Mouse (Mus musculus): ENCODE results near the gene Phactr2. TPM values are rescaled to one million over a fixed set of nuclear protein-coding genes. Genes with fewer than 3 reads are reported as not detected.

The Phactr2 gene
- polyA plus RNA-seq, 1 experiment from 2014 or later: 17.5 TPM

GRCm38 (mm10) chr10:13335347-13335746, 138.9 kb downstream of the Phactr2 start:
- no peak overlapping the region for H3K4me2 ChIP-seq (replicated peaks)
- H3K27ac ChIP-seq: no peak overlapping the region
- no peak overlapping the region for H3K9ac ChIP-seq
- H3K9me3 ChIP-seq: no peaks in the 10 kb centered on the region
- no peaks in the 10 kb centered on the region for H3K4me1 ChIP-seq (replicated peaks)
- H3K27me3 ChIP-seq (replicated peaks): no peaks in the 10 kb centered on the region
- no peaks in the 10 kb centered on the region for H3K36me3 ChIP-seq
- no peak overlapping the region for H3K4me3 ChIP-seq (replicated peaks)
- ATAC-seq: no peak
- 76% methylated on average over 6 of the region's 6 CpGs for WGBS

- H3K9ac ChIP-seq: no peak overlapping the region
- no peak for ATAC-seq
- H3K36me3 ChIP-seq: no peaks in the 10 kb centered on the region
- H3K27me3 ChIP-seq (replicated peaks): no peaks in the 10 kb centered on the region
- no peak overlapping the region for H3K4me3 ChIP-seq (replicated peaks)
- no peak overlapping the region for H3K4me2 ChIP-seq (replicated peaks)
- 82% methylated on average over 2 of the region's 2 CpGs for WGBS
- no peaks in the 10 kb centered on the region for H3K9me3 ChIP-seq
- no peak overlapping the region for H3K27ac ChIP-seq
- H3K4me1 ChIP-seq (replicated peaks): no peaks in the 10 kb centered on the region
Measured at GRCm38 (mm10) chr10:13333781-13334180, 140.4 kb downstream of the Phactr2 start.

- no peaks in the 10 kb centered on the region for H3K36me3 ChIP-seq
- H3K27ac ChIP-seq: no peak overlapping the region
- 43% methylated on average over 2 of the region's 2 CpGs for WGBS
- no peaks in the 10 kb centered on the region for H3K9me3 ChIP-seq
- no peak overlapping the region for H3K9ac ChIP-seq
- H3K4me2 ChIP-seq (replicated peaks): no peak overlapping the region
- no peak overlapping the region for H3K4me3 ChIP-seq (replicated peaks)
- no peaks in the 10 kb centered on the region for H3K4me1 ChIP-seq (replicated peaks)
- ATAC-seq: no peak
- H3K27me3 ChIP-seq (replicated peaks): no peaks in the 10 kb centered on the region
Measured at GRCm38 (mm10) chr10:13332985-13333384, 141.2 kb downstream of the Phactr2 start.

GRCm38 (mm10) chr10:13331405-13332032, 142.7 kb downstream of the Phactr2 start:
- no peaks in the 10 kb centered on the region for H3K9me3 ChIP-seq
- no peaks in the 10 kb centered on the region for H3K36me3 ChIP-seq
- no peaks in the 10 kb centered on the region for H3K27me3 ChIP-seq (replicated peaks)
- 38% methylated on average over 4 of the region's 4 CpGs for WGBS
- no peak overlapping the region for H3K9ac ChIP-seq
- ATAC-seq: peak; percentile 79
- no peak overlapping the region for H3K4me3 ChIP-seq (replicated peaks)
- H3K4me1 ChIP-seq (replicated peaks): no peaks in the 10 kb centered on the region
- H3K4me2 ChIP-seq (replicated peaks): no peak overlapping the region
- no peak overlapping the region for H3K27ac ChIP-seq

GRCm38 (mm10) chr10:13328602-13329001, 145.6 kb downstream of the Phactr2 start:
- Histone ChIP-seq H3K27me3 (replicated peaks) (no peaks in the 10 kb centered on the region), H3K36me3 (no peaks in the 10 kb centered on the region), H3K27ac (no peak overlapping the region), H3K9ac (no peak overlapping the region), H3K4me1 (replicated peaks) (0 out of 2 replicates have a peak, but pooled peaks cover 3% of the 10 kb centered on the region), H3K4me2 (replicated peaks) (no peak overlapping the region), H3K4me3 (replicated peaks) (no peak overlapping the region), H3K9me3 (no peaks in the 10 kb centered on the region)
- WGBS: 49% methylated on average over 3 of the region's 3 CpGs
- no peak for ATAC-seq

GRCm38 (mm10) chr10:13326149-13326873, 147.9 kb downstream of the Phactr2 start:
- WGBS: 80% methylated on average over 14 of the region's 14 CpGs
- H3K27ac ChIP-seq: no peak overlapping the region
- no peaks in the 10 kb centered on the region for H3K36me3 ChIP-seq
- no peak for ATAC-seq
- no peaks in the 10 kb centered on the region for H3K27me3 ChIP-seq (replicated peaks)
- no peaks in the 10 kb centered on the region for H3K9me3 ChIP-seq
- no peak overlapping the region for H3K4me2 ChIP-seq (replicated peaks)
- no peak overlapping the region for H3K4me3 ChIP-seq (replicated peaks)
- no peak overlapping the region for H3K9ac ChIP-seq
- H3K4me1 ChIP-seq (replicated peaks): 0 out of 2 replicates have a peak, but pooled peaks cover 6% of the 10 kb centered on the region

GRCm38 (mm10) chr10:13323806-13324411, 150.3 kb downstream of the Phactr2 start:
- Histone ChIP-seq H3K36me3 (no peaks in the 10 kb centered on the region), H3K4me1 (replicated peaks) (0 out of 2 replicates have a peak, but pooled peaks cover 6% of the 10 kb centered on the region), H3K27me3 (replicated peaks) (no peaks in the 10 kb centered on the region), H3K4me3 (replicated peaks) (peak overlapping the region; percentile 56), H3K27ac (peak overlapping the region; percentile 97), H3K9me3 (no peaks in the 10 kb centered on the region), H3K4me2 (replicated peaks) (peak overlapping the region; percentile 84), H3K9ac (peak overlapping the region; percentile 72)
- under 1% methylated on average over 61 of the region's 62 CpGs for WGBS
- peak; percentile 90 for ATAC-seq

GRCm38 (mm10) chr10:13323139-13323805, 150.9 kb downstream of the Phactr2 start:
- Histone ChIP-seq H3K36me3 (no peaks in the 10 kb centered on the region), H3K4me3 (replicated peaks) (peak overlapping the region; percentile 56), H3K4me2 (replicated peaks) (peak overlapping the region; percentile 84), H3K9me3 (no peaks in the 10 kb centered on the region), H3K27me3 (replicated peaks) (no peaks in the 10 kb centered on the region), H3K4me1 (replicated peaks) (0 out of 2 replicates have a peak, but pooled peaks cover 6% of the 10 kb centered on the region), H3K9ac (peak overlapping the region; percentile 72), H3K27ac (peak overlapping the region; percentile 97)
- 12% methylated on average over 12 of the region's 12 CpGs for WGBS
- ATAC-seq: peak; percentile 66

GRCm38 (mm10) chr10:13314999-13315398, 159.2 kb downstream of the Phactr2 start:
- Histone ChIP-seq H3K36me3 (no peaks in the 10 kb centered on the region), H3K4me2 (replicated peaks) (no peak overlapping the region), H3K9ac (no peak overlapping the region), H3K4me1 (replicated peaks) (no peaks in the 10 kb centered on the region), H3K27me3 (replicated peaks) (no peaks in the 10 kb centered on the region), H3K9me3 (no peaks in the 10 kb centered on the region), H3K4me3 (replicated peaks) (no peak overlapping the region), H3K27ac (no peak overlapping the region)
- ATAC-seq: no peak
- WGBS: 76% methylated on average over 5 of the region's 5 CpGs

- Histone ChIP-seq H3K4me2 (replicated peaks) (no peak overlapping the region), H3K27me3 (replicated peaks) (no peaks in the 10 kb centered on the region), H3K9me3 (no peaks in the 10 kb centered on the region), H3K36me3 (no peaks in the 10 kb centered on the region), H3K27ac (no peak overlapping the region), H3K9ac (no peak overlapping the region), H3K4me3 (replicated peaks) (no peak overlapping the region), H3K4me1 (replicated peaks) (no peaks in the 10 kb centered on the region)
- ATAC-seq: no peak
- WGBS: 74% methylated on average over 6 of the region's 6 CpGs
Measured at GRCm38 (mm10) chr10:13312576-13312975, 161.6 kb downstream of the Phactr2 start.

- Histone ChIP-seq H3K9ac (no peak overlapping the region), H3K27me3 (replicated peaks) (no peaks in the 10 kb centered on the region), H3K27ac (no peak overlapping the region), H3K36me3 (no peaks in the 10 kb centered on the region), H3K9me3 (no peaks in the 10 kb centered on the region), H3K4me2 (replicated peaks) (no peak overlapping the region), H3K4me1 (replicated peaks) (no peaks in the 10 kb centered on the region), H3K4me3 (replicated peaks) (no peak overlapping the region)
- no peak for ATAC-seq
- WGBS: 73% methylated on average over 6 of the region's 6 CpGs
Measured at GRCm38 (mm10) chr10:13311612-13312011, 162.6 kb downstream of the Phactr2 start.

- no peak overlapping the region for H3K9ac ChIP-seq
- no peak overlapping the region for H3K4me2 ChIP-seq (replicated peaks)
- no peaks in the 10 kb centered on the region for H3K4me1 ChIP-seq (replicated peaks)
- no peak overlapping the region for H3K4me3 ChIP-seq (replicated peaks)
- 58% methylated on average over 3 of the region's 3 CpGs for WGBS
- no peaks in the 10 kb centered on the region for H3K27me3 ChIP-seq (replicated peaks)
- ATAC-seq: no peak
- H3K36me3 ChIP-seq: no peaks in the 10 kb centered on the region
- H3K9me3 ChIP-seq: no peaks in the 10 kb centered on the region
- H3K27ac ChIP-seq: no peak overlapping the region
Measured at GRCm38 (mm10) chr10:13310075-13310474, 164.1 kb downstream of the Phactr2 start.

Measured in intestine, embryonic 15.5 days (tissue).